Mouse (Mus musculus) small intestine, adult 2 months (tissue): Measurements from ENCODE around the gene Mcu. TPM values are rescaled to one million over a fixed set of nuclear protein-coding genes. Genes with fewer than 3 reads are reported as not detected.

ENCODE experiments used
- H3K27ac ChIP-seq: fragments of 200-500 bp; 2 replicates; pipeline ENCODE4 v1.5.1; 2012; ENCODE audit warnings: low read depth, low read length, control low read depth, inconsistent platforms; ENCODE audit not compliant: insufficient read depth
- H3K27me3 ChIP-seq: fragments of 200-500 bp; 2 replicates; pipeline ENCODE4 v1.6.1; 2012; ENCODE audit warnings: mild to moderate bottlenecking, moderate library complexity, low read length, inconsistent platforms; ENCODE audit not compliant: control insufficient read depth, insufficient read depth
- H3K36me3 ChIP-seq: fragments of 200-500 bp; 2 replicates; pipeline ENCODE4 v1.6.1; 2012; ENCODE audit warnings: mild to moderate bottlenecking, low read length, control low read depth, inconsistent platforms; ENCODE audit not compliant: control insufficient read depth, insufficient read depth
- H3K4me1 ChIP-seq: fragments of 200-500 bp; 2 replicates; pipeline ENCODE4 v1.6.1; 2012; ENCODE audit warnings: low read length, inconsistent platforms, mixed read lengths; ENCODE audit not compliant: control insufficient read depth, insufficient read depth, insufficient read length
- H3K4me3 ChIP-seq: fragments of 200-500 bp; 2 replicates; pipeline ENCODE4 v1.5.1; 2012; ENCODE audit warnings: low read depth, mild to moderate bottlenecking, control low read depth, inconsistent platforms, low read length, moderate library complexity
- CTCF ChIP-seq: fragments of 200-500 bp; IDR thresholded peaks from 2 replicates; pipeline ENCODE4 v1.5.1; 2012; ENCODE audit warnings: low read depth, mild to moderate bottlenecking, control low read depth, inconsistent platforms, low read length, moderate library complexity, mixed read lengths; ENCODE audit not compliant: insufficient replicate concordance, insufficient read length; ENCODE audit errors: extremely low read depth
- POLR2A ChIP-seq: fragments of 200-500 bp; IDR thresholded peaks from 2 replicates; pipeline ENCODE4 v1.6.1; 2012; ENCODE audit warnings: low read depth, mild to moderate bottlenecking, control low read depth, inconsistent platforms, low read length, moderate library complexity
- WGBS: fragments of 180-500 bp; shearing (Covaris S2); methylation state at CpG from one replicate; pipeline ENCODE4 v1.1.7; 2018; 5-methylcytosine and 5-hydroxymethylcytosine counted together
- polyA plus RNA-seq: library from polyadenylated mRNA; depleted of rRNA; stranded (reverse); fragments of >200 nt; gene quantifications from 2 replicates; pipeline ENCODE4 v1.2.3, GENCODE M21; 2012

Gene Mcu
- polyA plus RNA-seq, 1 experiment = 87.5 TPM

- TF ChIP-seq CTCF (no peak), POLR2A (no peak)
- H3K4me1 ChIP-seq = peaks cover 3% of the 10 kb centered on the region; the same call in 1 of the 2 replicates
- H3K27me3 ChIP-seq = no peaks in the 10 kb centered on the region
- no peak overlapping the region for H3K27ac ChIP-seq
- H3K36me3 ChIP-seq = no peaks in the 10 kb centered on the region
- WGBS = 95% methylated on average over 18 of the region's 18 CpGs
- H3K4me3 ChIP-seq = no peak overlapping the region
Measured at GRCm38 (mm10) chr10:59435746-59436145, 180.7 kb downstream of the Mcu start.

- 15% methylated on average over 6 of the region's 6 CpGs for WGBS
- Histone ChIP-seq H3K27me3 (no peaks in the 10 kb centered on the region), H3K36me3 (no peaks in the 10 kb centered on the region), H3K4me1 (peaks cover 15% of the 10 kb centered on the region; the same call in 1 of the 2 replicates), H3K4me3 (no peak overlapping the region), H3K27ac (peak overlapping the region; percentile 30)
- TF ChIP-seq POLR2A (no peak), CTCF (no peak)
Measured at GRCm38 (mm10) chr10:59430701-59431218, 185.7 kb downstream of the Mcu start.

GRCm38 (mm10) chr10:59429448-59430135 is 186.9 kb downstream of the Mcu start:
- H3K27ac ChIP-seq = peak overlapping the region; percentile 64
- no peak overlapping the region for H3K4me3 ChIP-seq
- H3K4me1 ChIP-seq = peaks cover 15% of the 10 kb centered on the region; the same call in 1 of the 2 replicates
- no peaks in the 10 kb centered on the region for H3K36me3 ChIP-seq
- no peak for TF ChIP-seq CTCF
- TF ChIP-seq POLR2A = no peak
- H3K27me3 ChIP-seq = no peaks in the 10 kb centered on the region
- WGBS = 80% methylated on average over 16 of the region's 16 CpGs

GRCm38 (mm10) chr10:59426371-59426770 is 190.1 kb downstream of the Mcu start:
- 77% methylated on average over 4 of the region's 4 CpGs for WGBS

DNA sequence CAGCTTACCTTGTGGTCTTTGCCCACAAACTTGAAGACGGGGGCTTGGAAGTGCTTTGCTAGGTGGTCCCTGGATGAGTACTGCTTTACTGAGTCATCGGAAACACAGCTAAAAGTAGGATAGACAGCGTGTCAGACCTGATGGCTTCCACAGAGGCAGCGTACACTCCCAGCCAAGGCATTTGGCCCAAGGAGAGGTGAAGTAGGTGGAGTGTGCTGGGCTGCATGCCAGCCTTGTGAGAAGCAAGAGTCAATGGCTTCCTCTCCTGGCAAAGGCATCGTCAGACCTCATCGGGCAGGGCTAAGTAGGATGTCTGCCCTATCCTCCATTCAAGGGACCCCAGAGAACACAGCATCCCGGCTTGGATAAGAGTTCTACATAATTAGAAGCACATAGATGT is 191.1 kb downstream of the Mcu start:
- 54% methylated on average over 7 of the region's 7 CpGs for WGBS
- TF ChIP-seq POLR2A (no peak), CTCF (no peak)

More at GRCm38 (mm10) chr10:59426371-59426770, 190.1 kb downstream of the Mcu start:
- H3K4me3 ChIP-seq = no peak overlapping the region
- no peaks in the 10 kb centered on the region for H3K27me3 ChIP-seq
- TF ChIP-seq CTCF (no peak), POLR2A (no peak)
- peaks cover 9% of the 10 kb centered on the region for H3K36me3 ChIP-seq
- H3K27ac ChIP-seq = no peak overlapping the region
- peaks cover 14% of the 10 kb centered on the region; the same call in 1 of the 2 replicates for H3K4me1 ChIP-seq

GRCm38 (mm10) chr10:59424453-59424852 is 192.0 kb downstream of the Mcu start:
- Histone ChIP-seq H3K4me1 (peaks cover 3% of the 10 kb centered on the region; the same call in 1 of the 2 replicates), H3K36me3 (peaks cover 14% of the 10 kb centered on the region), H3K27ac (no peak overlapping the region), H3K27me3 (no peaks in the 10 kb centered on the region), H3K4me3 (no peak overlapping the region)
- 78% methylated on average over 3 of the region's 3 CpGs for WGBS
- TF ChIP-seq POLR2A = no peak
- TF ChIP-seq CTCF = no peak

More for the DNA sequence above, 191.1 kb downstream of the Mcu start:
- Histone ChIP-seq H3K4me1 (peaks cover 12% of the 10 kb centered on the region; the same call in 1 of the 2 replicates), H3K36me3 (peaks cover 10% of the 10 kb centered on the region), H3K27ac (no peak overlapping the region), H3K27me3 (no peaks in the 10 kb centered on the region), H3K4me3 (no peak overlapping the region)

GRCm38 (mm10) chr10:59419516-59419915 is 197.0 kb downstream of the Mcu start:
- no peak overlapping the region for H3K27ac ChIP-seq
- H3K27me3 ChIP-seq = no peaks in the 10 kb centered on the region
- 76% methylated on average over 4 of the region's 4 CpGs for WGBS
- H3K4me1 ChIP-seq = no peaks in the 10 kb centered on the region
- peaks cover 30% of the 10 kb centered on the region for H3K36me3 ChIP-seq
- H3K4me3 ChIP-seq = no peak overlapping the region
- TF ChIP-seq POLR2A = no peak
- TF ChIP-seq CTCF = no peak
